Mouse (Mus musculus) lung, adult 2 months (tissue): ENCODE results near the gene 1500009L16Rik. TPM values are rescaled to one million over a fixed set of nuclear protein-coding genes. Genes with fewer than 3 reads are reported as not detected.
A peak's percentile ranks its signal among the peaks of the same experiment; 100 is the strongest.

Experiments
- DNase-seq: peaks from one replicate; pipeline ENCODE4 v3.0.0; 2022
- H3K4me1 ChIP-seq: fragments of 200-500 bp; 2 replicates; pipeline ENCODE4 v1.6.1; 2011; ENCODE audit warnings: low read length; ENCODE audit not compliant: control insufficient read depth, insufficient read depth
- H3K4me3 ChIP-seq: fragments of 200-500 bp; replicated peaks from 2 replicates; pipeline ENCODE3; 2011; ENCODE audit warnings: low read depth, mild to moderate bottlenecking, control low read depth, low read length; ENCODE audit errors: extremely low read depth
- CTCF ChIP-seq: fragments of 200-500 bp; IDR thresholded peaks from 2 replicates; pipeline ENCODE4 v1.5.1; 2011; ENCODE audit warnings: mild to moderate bottlenecking, low read length, control low read depth; ENCODE audit not compliant: insufficient read depth
- POLR2A ChIP-seq: fragments of 200-500 bp; IDR thresholded peaks from 2 replicates; pipeline ENCODE4 v1.6.1; 2011; ENCODE audit warnings: low read depth, mild to moderate bottlenecking, control low read depth, low read length, borderline replicate concordance; ENCODE audit errors: extremely low read depth
- WGBS: fragments of 180-500 bp; shearing (Covaris S2); methylation state at CpG from one replicate; pipeline ENCODE4 v1.1.7; 2018; 5-methylcytosine and 5-hydroxymethylcytosine counted together
- polyA plus RNA-seq: library from polyadenylated mRNA; depleted of rRNA; stranded (reverse); fragments of >200 nt; gene quantifications from 2 replicates; pipeline ENCODE4 v1.2.3, GENCODE M21; 2012

1500009L16Rik gene
- polyA plus RNA-seq, 1 experiment, result 2.2 TPM

- H3K4me1 ChIP-seq, result no peaks in the 10 kb centered on the region
- 50% methylated on average over 2 of the region's 2 CpGs for WGBS
- no peak overlapping the region for H3K4me3 ChIP-seq
- no peak for DNase-seq
- TF ChIP-seq POLR2A (no peak), CTCF (no peak)
Observed at GRCm38 (mm10) chr10:83760535-83760934, 37.9 kb downstream of the 1500009L16Rik start.

- DNase-seq, result no peak
- Histone ChIP-seq H3K4me3 (no peak overlapping the region), H3K4me1 (no peaks in the 10 kb centered on the region)
- TF ChIP-seq CTCF, result no peak
- 84% methylated on average over 4 of the region's 4 CpGs for WGBS
Observed at GRCm38 (mm10) chr10:83763891-83764290, 41.2 kb downstream of the 1500009L16Rik start.

- Histone ChIP-seq H3K4me1 (no peaks in the 10 kb centered on the region), H3K4me3 (no peak overlapping the region)
- TF ChIP-seq CTCF (no peak), POLR2A (no peak)
- no peak for DNase-seq
Observed at GRCm38 (mm10) chr10:83766882-83767281, 44.2 kb downstream of the 1500009L16Rik start.

GRCm38 (mm10) chr10:83776272-83776878 is 53.7 kb downstream of the 1500009L16Rik start:
- TF ChIP-seq CTCF, result peak; percentile 54
- no peak for TF ChIP-seq POLR2A
- DNase-seq, result peak; percentile 47
- H3K4me3 ChIP-seq, result no peak overlapping the region
- WGBS, result 34% methylated on average over 11 of the region's 11 CpGs
- no peaks in the 10 kb centered on the region for H3K4me1 ChIP-seq

GRCm38 (mm10) chr10:83777253-83777652 is 54.6 kb downstream of the 1500009L16Rik start:
- no peak overlapping the region for H3K4me3 ChIP-seq
- no peak for TF ChIP-seq CTCF
- no peak for TF ChIP-seq POLR2A
- WGBS, result 83% methylated on average over 9 of the region's 9 CpGs
- no peak for DNase-seq
- no peaks in the 10 kb centered on the region for H3K4me1 ChIP-seq

GRCm38 (mm10) chr10:83781854-83782253 is 59.2 kb downstream of the 1500009L16Rik start:
- H3K4me1 ChIP-seq, result no peaks in the 10 kb centered on the region
- WGBS, result 86% methylated on average over 4 of the region's 4 CpGs

GRCm38 (mm10) chr10:83782371-83783120 is 59.9 kb downstream of the 1500009L16Rik start:
- WGBS, result 85% methylated on average over 10 of the region's 10 CpGs
- no peaks in the 10 kb centered on the region for H3K4me1 ChIP-seq
- H3K4me3 ChIP-seq, result no peak overlapping the region
- no peak for TF ChIP-seq POLR2A
- TF ChIP-seq CTCF, result no peak
- DNase-seq, result no peak

More at GRCm38 (mm10) chr10:83781854-83782253, 59.2 kb downstream of the 1500009L16Rik start:
- no peak overlapping the region for H3K4me3 ChIP-seq
- TF ChIP-seq POLR2A (no peak), CTCF (no peak)
- no peak for DNase-seq

GRCm38 (mm10) chr10:83785003-83785402 is 62.3 kb downstream of the 1500009L16Rik start:
- 31% methylated on average over 5 of the region's 5 CpGs for WGBS
- TF ChIP-seq CTCF (peak; percentile 64), POLR2A (no peak)
- no peak overlapping the region for H3K4me3 ChIP-seq
- no peak for DNase-seq
- H3K4me1 ChIP-seq, result no peaks in the 10 kb centered on the region

GRCm38 (mm10) chr10:83785627-83786392 is 63.1 kb downstream of the 1500009L16Rik start:
- no peak for DNase-seq
- TF ChIP-seq POLR2A, result no peak
- no peak for TF ChIP-seq CTCF

More at GRCm38 (mm10) chr10:83785627-83786392, 63.1 kb downstream of the 1500009L16Rik start:
- 48% methylated on average over 3 of the region's 3 CpGs for WGBS
- Histone ChIP-seq H3K4me1 (no peaks in the 10 kb centered on the region), H3K4me3 (no peak overlapping the region)
